Mouse (Mus musculus) liver, embryonic 11.5 days (tissue): ENCODE data around the gene Lyg1. TPM values are rescaled to one million over a fixed set of nuclear protein-coding genes. Genes with fewer than 3 reads are reported as not detected.
A peak's percentile ranks its signal among the peaks of the same experiment; 100 is the strongest.

Experiments used
- ATAC-seq: fragments of 200-750 bp; cut with Nextera tagmentation; replicated peaks from 2 replicates; pipeline ENCODE4 v1.8.0; 2017; ENCODE audit warnings: moderate number of reproducible peaks, mild to moderate bottlenecking, moderate TSS enrichment, moderate library complexity; ENCODE audit not compliant: low FRiP score
- DNase-seq: peaks from one replicate; pipeline ENCODE4 v3.0.0-alpha.2; 2017; ENCODE audit warnings: low spot score
- H3K27ac ChIP-seq: fragments of 300-500 bp; sonication (generic); 2 replicates; pipeline ENCODE4 v1.5.1; 2014; ENCODE audit warnings: mild to moderate bottlenecking, low read depth, low read length, control low read depth
- H3K27me3 ChIP-seq: fragments of 300-500 bp; sonication (generic); replicated peaks from 2 replicates; pipeline ENCODE4 v1.6.1; 2014; ENCODE audit warnings: low read length, mixed read lengths; ENCODE audit not compliant: control insufficient read depth, insufficient read depth
- H3K36me3 ChIP-seq: fragments of 300-500 bp; sonication (generic); 2 replicates; pipeline ENCODE4 v1.6.1; 2014; ENCODE audit warnings: mild to moderate bottlenecking, low read length, moderate library complexity, mixed read lengths; ENCODE audit not compliant: control insufficient read depth, insufficient read depth
- H3K4me1 ChIP-seq: fragments of 300-500 bp; sonication (generic); replicated peaks from 2 replicates; pipeline ENCODE4 v1.6.1; 2014; ENCODE audit warnings: low read length, mixed read lengths; ENCODE audit not compliant: control insufficient read depth, insufficient read depth
- H3K4me2 ChIP-seq: fragments of 300-500 bp; sonication (generic); 2 replicates; pipeline ENCODE4 v1.6.1; 2014; ENCODE audit warnings: mild to moderate bottlenecking, control low read depth, moderate library complexity
- H3K4me3 ChIP-seq: fragments of 300-500 bp; sonication (generic); 2 replicates; pipeline ENCODE4 v1.5.1; 2014; ENCODE audit warnings: low read depth, low read length, control low read depth
- H3K9ac ChIP-seq: fragments of 300-500 bp; sonication (generic); 2 replicates; pipeline ENCODE4 v1.6.1; 2014; ENCODE audit warnings: low read depth, low read length, control low read depth
- H3K9me3 ChIP-seq: fragments of 300-500 bp; sonication (generic); 2 replicates; pipeline ENCODE4 v1.6.1; 2016; ENCODE audit warnings: low read length, inconsistent platforms, mixed read lengths; ENCODE audit not compliant: control insufficient read depth
- WGBS: fragments of 180-500 bp; shearing (Covaris S2); extraction: QIAGEN DNeasy Blood & Tissue Kit; methylation state at CpG from one replicate; pipeline ENCODE4 v1.1.7; 2014; 5-methylcytosine and 5-hydroxymethylcytosine counted together
- polyA plus RNA-seq: library from polyadenylated mRNA; unstranded; fragments of >200 nt; fragmentation: Nextera tagmentation; extraction: Ambion mirVana; gene quantifications from 2 replicates; pipeline ENCODE4 v1.2.1, GENCODE M21; 2014

Lyg1 gene
- polyA plus RNA-seq, result not detected in 2 replicates

GRCm38 (mm10) chr1:37957659-37958058 is at the start of gene Lyg1:
Gene Lyg1 (minus strand): TSS chr1:37957759.
- Histone ChIP-seq H3K36me3 (no peaks in the 10 kb centered on the region), H3K4me1 (no peaks in the 10 kb centered on the region), H3K9me3 (no peaks in the 10 kb centered on the region), H3K9ac (no peak within 1 kb of the TSS), H3K4me2 (no peak within 1 kb of the TSS), H3K27me3 (no peaks in the 10 kb centered on the region), H3K4me3 (no peak within 1 kb of the TSS), H3K27ac (no peak within 1 kb of the TSS)
- ATAC-seq, result no peak
- no peak for DNase-seq
- WGBS, result 87% methylated on average over 5 of the region's 5 CpGs

DNA sequence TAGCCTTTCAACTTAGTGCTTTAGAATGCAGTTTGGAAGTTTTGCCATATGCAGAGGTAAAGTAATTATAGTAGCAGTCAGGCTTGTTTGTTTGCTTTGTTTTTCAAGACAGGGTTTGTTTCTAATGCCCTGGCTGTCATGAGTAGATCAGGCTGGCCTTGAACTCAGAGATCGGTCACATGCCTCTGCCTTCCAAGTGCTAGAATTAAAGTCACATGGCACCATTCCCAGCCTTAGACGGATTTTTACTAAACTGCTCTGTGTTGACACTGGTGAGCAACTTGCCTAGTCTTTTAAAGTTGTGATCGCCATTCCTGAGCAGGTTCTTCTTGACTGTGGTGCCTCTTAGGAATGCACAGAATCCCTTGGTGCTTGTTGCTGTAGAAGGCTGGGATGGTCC is 49.2 kb upstream of the Lyg1 start:
- WGBS, result 67% methylated on average over 3 of the region's 3 CpGs
- no peak overlapping the region for H3K4me3 ChIP-seq
- H3K9ac ChIP-seq, result no peak overlapping the region
- H3K27ac ChIP-seq, result 0 out of 2 replicates have a peak overlapping the region, but pooled peaks have one; percentile 28
- H3K9me3 ChIP-seq, result no peaks in the 10 kb centered on the region
- ATAC-seq, result no peak
- DNase-seq, result no peak
- H3K4me2 ChIP-seq, result no peak overlapping the region; the same call in 1 of the 2 replicates
- peaks cover 43% of the 10 kb centered on the region for H3K4me1 ChIP-seq
- no peaks in the 10 kb centered on the region for H3K27me3 ChIP-seq
- no peaks in the 10 kb centered on the region for H3K36me3 ChIP-seq

- Histone ChIP-seq H3K9ac (no peak overlapping the region), H3K27me3 (no peaks in the 10 kb centered on the region), H3K4me3 (no peak overlapping the region), H3K4me2 (no peak overlapping the region), H3K36me3 (no peaks in the 10 kb centered on the region), H3K27ac (no peak overlapping the region), H3K9me3 (no peaks in the 10 kb centered on the region), H3K4me1 (peaks cover 42% of the 10 kb centered on the region)
- 82% methylated on average over 3 of the region's 3 CpGs for WGBS
- ATAC-seq, result no peak
- DNase-seq, result no peak
Measured at GRCm38 (mm10) chr1:38003046-38003445, 45.5 kb upstream of the Lyg1 start.

DNA sequence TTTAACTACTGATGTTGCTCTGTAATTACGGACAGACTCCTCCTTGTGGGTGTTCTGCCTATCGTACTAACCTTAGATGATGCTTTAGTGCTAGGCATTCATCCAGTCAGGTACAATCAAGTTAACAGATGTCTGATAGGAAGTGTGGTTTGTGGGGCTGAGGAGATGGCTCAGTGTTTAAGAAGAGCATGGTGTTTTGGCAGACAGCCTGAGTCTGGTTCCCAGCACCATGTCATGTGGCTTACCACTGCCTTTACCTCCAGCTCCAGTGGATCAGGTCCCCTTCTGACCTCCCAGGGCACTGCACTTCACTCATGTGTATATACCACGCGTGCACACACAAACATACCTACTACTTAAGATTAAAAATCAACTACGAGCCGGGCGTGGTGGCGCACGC is 44.4 kb upstream of the Lyg1 start:
- H3K4me2 ChIP-seq, result no peak overlapping the region
- no peaks in the 10 kb centered on the region for H3K9me3 ChIP-seq
- DNase-seq (no peak), ATAC-seq (no peak)
- no peaks in the 10 kb centered on the region for H3K27me3 ChIP-seq
- peaks cover 34% of the 10 kb centered on the region for H3K4me1 ChIP-seq
- H3K4me3 ChIP-seq, result no peak overlapping the region
- WGBS, result 87% methylated on average over 9 of the region's 9 CpGs
- no peak overlapping the region for H3K27ac ChIP-seq
- no peak overlapping the region for H3K9ac ChIP-seq
- H3K36me3 ChIP-seq, result no peaks in the 10 kb centered on the region

- no peak overlapping the region for H3K27ac ChIP-seq
- 0 out of 2 replicates have a peak overlapping the region, but pooled peaks have one; percentile 0 for H3K4me3 ChIP-seq
- H3K27me3 ChIP-seq, result no peaks in the 10 kb centered on the region
- H3K9me3 ChIP-seq, result no peaks in the 10 kb centered on the region
- no peak overlapping the region for H3K9ac ChIP-seq
- no peak for DNase-seq
- ATAC-seq, result no peak
- no peaks in the 10 kb centered on the region for H3K36me3 ChIP-seq
- H3K4me2 ChIP-seq, result peak overlapping the region; percentile 36; the same call in 1 of the 2 replicates
- peaks cover 33% of the 10 kb centered on the region for H3K4me1 ChIP-seq
- WGBS, result 54% methylated on average over 8 of the region's 8 CpGs
Measured at GRCm38 (mm10) chr1:38000844-38001243, 43.3 kb upstream of the Lyg1 start.

DNA sequence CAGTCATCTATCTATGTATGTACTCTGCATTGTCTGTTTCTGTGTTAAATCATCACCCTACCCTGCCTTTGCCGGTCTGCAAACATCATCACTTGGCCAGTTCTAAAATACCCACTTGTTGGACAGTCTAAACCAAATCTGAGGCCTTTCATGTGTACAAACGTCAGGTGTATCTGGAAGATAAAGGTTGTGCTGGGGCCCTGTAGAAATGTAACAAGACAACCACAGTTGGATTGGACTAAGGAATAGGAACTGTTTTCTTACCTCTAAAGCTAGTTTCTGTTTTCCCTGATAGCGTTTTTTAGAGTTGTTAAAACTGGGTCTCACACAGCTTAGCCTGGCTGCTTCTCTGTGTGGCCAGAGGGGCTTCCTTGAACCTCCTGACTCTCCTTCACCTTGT is 42.0 kb upstream of the Lyg1 start:
- H3K36me3 ChIP-seq, result peaks cover 9% of the 10 kb centered on the region; the same call in 1 of the 2 replicates
- no peaks in the 10 kb centered on the region for H3K27me3 ChIP-seq
- H3K4me1 ChIP-seq, result peaks cover 33% of the 10 kb centered on the region
- peak overlapping the region; percentile 94 for H3K4me2 ChIP-seq
- H3K27ac ChIP-seq, result peak overlapping the region; percentile 93
- H3K4me3 ChIP-seq, result peak overlapping the region; percentile 94
- no peaks in the 10 kb centered on the region for H3K9me3 ChIP-seq
- 38% methylated on average over 3 of the region's 3 CpGs for whole genome bisulfite sequencing
- ATAC-seq, result peak; percentile 12; the same call in 1 of the 2 replicates
- no peak for DNase-seq
- H3K9ac ChIP-seq, result peak overlapping the region; percentile 0; the same call in 1 of the 2 replicates

GRCm38 (mm10) chr1:37998371-37999199 is 41.0 kb upstream of the Lyg1 start:
- 3% methylated on average over 45 of the region's 47 CpGs for WGBS
- Histone ChIP-seq H3K4me3 (peak overlapping the region; percentile 94), H3K36me3 (peaks cover 12% of the 10 kb centered on the region; the same call in 1 of the 2 replicates), H3K9me3 (no peaks in the 10 kb centered on the region), H3K4me1 (peaks cover 24% of the 10 kb centered on the region), H3K9ac (peak overlapping the region; percentile 91), H3K27ac (peak overlapping the region; percentile 93), H3K27me3 (no peaks in the 10 kb centered on the region), H3K4me2 (peak overlapping the region; percentile 94)
- ATAC-seq (peak; percentile 32), DNase-seq (no peak)

GRCm38 (mm10) chr1:37997867-37998266 is 40.3 kb upstream of the Lyg1 start, which contains the start of the genes Txndc9 and Eif5b:
Gene Txndc9 (minus strand): TSS chr1:37997893.
Gene Eif5b (plus strand): TSS chr1:37998010.
- Histone ChIP-seq H3K36me3 (peaks cover 16% of the 10 kb centered on the region; the same call in 1 of the 2 replicates), H3K27ac (peak within 1 kb of the TSS; percentile 93), H3K4me1 (peaks cover 20% of the 10 kb centered on the region), H3K9me3 (no peaks in the 10 kb centered on the region), H3K4me2 (peak within 1 kb of the TSS; percentile 94), H3K4me3 (peak within 1 kb of the TSS; percentile 94), H3K27me3 (no peaks in the 10 kb centered on the region), H3K9ac (peak within 1 kb of the TSS; percentile 91)
- WGBS, result under 1% methylated on average over 50 of the region's 50 CpGs
- peak; percentile 93 for DNase-seq
- ATAC-seq, result peak; percentile 90
